Mouse (Mus musculus): ENCODE measurements at regions not wholly inside any gene's neighbourhood (a gene's known extent, or its start where the extent isn't known, plus 50 kb on each side); places are given as distances from the start of the nearest gene placed in this dataset.

DNA sequence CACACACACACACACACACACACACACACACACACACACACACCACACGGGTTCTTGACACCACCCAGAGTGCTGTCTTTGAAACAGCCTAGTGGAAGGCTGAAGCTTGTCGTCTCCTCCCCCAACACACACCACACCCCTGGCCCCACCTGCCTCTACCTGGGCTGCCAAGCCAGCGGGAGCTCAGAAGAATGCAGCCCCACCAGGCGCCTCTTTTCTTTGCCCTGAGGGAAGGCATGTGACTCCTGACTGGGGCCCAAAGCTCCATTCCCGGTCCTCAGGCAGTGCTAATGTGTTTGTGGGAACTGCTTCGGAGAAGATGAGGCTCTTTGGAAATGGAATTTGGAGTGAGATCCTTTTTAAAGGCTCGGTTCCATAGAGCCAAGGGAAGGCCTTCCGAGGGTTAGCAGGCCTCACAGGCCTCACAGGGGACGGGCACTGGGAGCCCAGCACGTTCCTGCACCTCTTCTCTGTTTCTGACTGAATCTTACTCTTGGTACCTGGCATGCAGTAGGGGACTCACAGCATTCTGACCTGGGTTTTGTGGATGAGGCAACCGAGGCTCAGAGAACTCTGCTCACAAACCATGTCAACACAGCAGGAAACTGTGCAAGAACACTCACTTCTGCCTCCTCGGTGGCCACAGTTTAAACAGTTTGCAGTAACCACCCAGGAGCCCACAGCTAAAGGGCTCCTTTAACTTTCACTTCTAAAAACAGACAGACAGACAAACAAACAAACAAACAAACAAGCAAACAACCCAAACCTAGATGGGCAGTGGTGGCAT lies 106.4 kb downstream of the Cd24a start:
- 0 out of 2 replicates have a peak overlapping the region, but pooled peaks have one; percentile 5 for H3K4me2 ChIP-seq (ENCODE audit: low read depth, low read length)
- no peak overlapping the region for H3K9ac ChIP-seq (replicated peaks)
- H3K27me3 ChIP-seq (ENCODE audit: insufficient read depth, low read length), result no peaks in the 10 kb centered on the region
- H3K27ac ChIP-seq (ENCODE audit: low read depth), result peak overlapping the region; percentile 49
- H3K4me3 ChIP-seq (ENCODE audit: low read depth, low read length), result no peak overlapping the region
- TF ChIP-seq CTCF (IDR thresholded peaks at IDR 0.05; ENCODE audit: low read depth) (no peak), EP300 (IDR thresholded peaks at IDR 0.05; ENCODE audit: low read depth) (no peak)
- no peaks in the 10 kb centered on the region for H3K36me3 ChIP-seq (replicated peaks; ENCODE audit: insufficient read depth, low read length)
- no peaks in the 10 kb centered on the region for H3K9me3 ChIP-seq (ENCODE audit: low read length)
- no peak for DNase-seq
- peak; percentile 59 for ATAC-seq
- 59% methylated on average over 12 of the region's 12 CpGs for WGBS (ENCODE audit: insufficient replicate concordance)
- peaks cover 10% of the 10 kb centered on the region for H3K4me1 ChIP-seq (ENCODE audit: insufficient read depth)

DNA sequence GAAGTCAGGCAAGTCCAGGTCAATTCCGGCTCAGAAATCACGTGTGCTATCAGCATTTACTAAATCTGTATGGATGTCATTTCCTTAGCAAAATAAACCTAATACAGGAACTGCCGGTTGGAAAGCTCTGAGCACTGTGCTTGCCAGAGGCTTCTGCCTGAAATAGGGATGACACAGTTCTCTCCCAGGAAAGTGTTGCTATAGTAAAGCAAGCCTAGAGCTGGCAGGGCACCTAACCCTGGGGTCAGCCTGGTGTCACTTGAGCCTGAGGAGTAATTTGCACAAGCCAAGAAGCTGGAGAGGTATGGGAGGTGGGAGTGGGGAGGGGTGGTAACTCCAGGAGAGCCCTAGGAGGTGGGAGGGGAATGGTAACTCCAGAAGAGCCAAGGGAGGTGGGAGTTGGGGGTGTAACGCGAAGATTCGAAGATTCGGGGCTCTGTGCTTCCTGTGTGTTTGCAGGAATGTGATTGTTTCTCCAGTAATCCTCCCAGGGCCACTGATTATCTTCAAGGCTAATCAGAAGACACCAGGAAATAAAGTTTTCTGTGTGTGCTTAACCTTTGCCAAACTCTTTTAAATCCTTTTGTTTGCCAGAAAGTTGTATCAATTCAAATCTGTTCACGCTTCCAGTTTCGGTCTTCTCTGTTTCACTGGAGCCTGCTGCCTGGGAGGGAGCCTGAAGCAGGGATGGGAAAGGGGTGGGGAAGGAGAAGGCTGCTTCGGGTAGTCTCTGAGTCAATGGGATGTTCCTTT lies 111.3 kb downstream of the Cd24a start:
- 0 out of 2 replicates have a peak overlapping the region, but pooled peaks have one; percentile 1 for H3K4me2 ChIP-seq (ENCODE audit: low read depth, low read length)
- H3K27me3 ChIP-seq (ENCODE audit: insufficient read depth, low read length), result no peaks in the 10 kb centered on the region
- H3K9ac ChIP-seq (replicated peaks), result no peak overlapping the region
- ATAC-seq (no peak), DNase-seq (no peak)
- no peak for TF ChIP-seq CTCF (IDR thresholded peaks at IDR 0.05; ENCODE audit: low read depth)
- no peak for TF ChIP-seq EP300 (IDR thresholded peaks at IDR 0.05; ENCODE audit: low read depth)
- H3K4me1 ChIP-seq (ENCODE audit: insufficient read depth), result peaks cover 19% of the 10 kb centered on the region
- H3K4me3 ChIP-seq (ENCODE audit: low read depth, low read length), result no peak overlapping the region
- no peaks in the 10 kb centered on the region for H3K36me3 ChIP-seq (replicated peaks; ENCODE audit: insufficient read depth, low read length)
- WGBS (ENCODE audit: insufficient replicate concordance), result 31% methylated on average over 10 of the region's 10 CpGs
- H3K27ac ChIP-seq (ENCODE audit: low read depth), result no peak overlapping the region
- H3K9me3 ChIP-seq (ENCODE audit: low read length), result no peaks in the 10 kb centered on the region

DNA sequence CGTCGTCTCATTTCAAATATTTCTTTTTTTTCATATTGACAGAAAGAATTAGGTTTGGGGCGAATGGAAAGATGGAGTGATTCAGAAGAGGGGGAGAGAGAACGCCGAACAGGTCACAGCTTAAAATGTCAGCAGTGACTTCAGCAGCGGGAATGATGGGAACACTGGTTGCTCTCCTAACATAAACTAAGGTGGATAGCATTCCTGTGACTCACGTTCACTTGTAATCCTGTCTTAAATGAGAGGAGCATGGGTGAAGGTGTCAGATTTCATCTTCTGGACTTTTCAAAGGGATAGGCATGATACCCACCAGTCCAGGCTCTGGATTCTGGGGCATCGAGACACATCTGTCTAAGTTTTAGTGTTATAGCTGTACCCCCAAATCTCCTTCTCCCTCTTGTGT lies 111.8 kb downstream of the Cd24a start:
- Histone ChIP-seq H3K36me3 (replicated peaks; ENCODE audit: insufficient read depth, low read length) (no peaks in the 10 kb centered on the region), H3K4me3 (ENCODE audit: low read depth, low read length) (no peak overlapping the region), H3K9ac (replicated peaks) (no peak overlapping the region), H3K4me1 (ENCODE audit: insufficient read depth) (peaks cover 21% of the 10 kb centered on the region), H3K9me3 (ENCODE audit: low read length) (no peaks in the 10 kb centered on the region), H3K4me2 (ENCODE audit: low read depth, low read length) (0 out of 2 replicates have a peak overlapping the region, but pooled peaks have one; percentile 1), H3K27ac (ENCODE audit: low read depth) (no peak overlapping the region), H3K27me3 (ENCODE audit: insufficient read depth, low read length) (no peaks in the 10 kb centered on the region)
- no peak for DNase-seq
- TF ChIP-seq EP300 (IDR thresholded peaks at IDR 0.05; ENCODE audit: low read depth), result no peak
- no peak for TF ChIP-seq CTCF (IDR thresholded peaks at IDR 0.05; ENCODE audit: low read depth)
- ATAC-seq, result no peak
- 50% methylated on average over 8 of the region's 8 CpGs for WGBS (ENCODE audit: insufficient replicate concordance)

DNA sequence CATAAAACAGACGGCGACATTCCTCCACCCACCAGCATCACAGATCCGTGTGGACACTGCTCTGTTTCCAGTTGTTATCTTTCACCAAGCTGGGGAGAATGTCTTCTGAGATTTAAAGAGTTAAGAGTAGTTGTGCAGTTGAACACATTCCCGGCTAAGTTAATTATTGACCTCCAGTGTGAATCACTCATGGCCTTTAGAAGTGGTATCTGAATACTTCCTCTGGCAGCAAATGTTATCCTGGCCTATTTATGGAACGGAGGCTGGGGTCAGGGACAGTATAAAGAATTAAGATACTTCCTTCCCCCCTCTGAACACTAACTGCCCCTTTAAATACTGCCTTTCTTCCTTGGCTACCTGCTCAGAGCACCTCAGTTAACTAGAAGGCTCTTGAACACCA lies 115.9 kb downstream of the Cd24a start:
- TF ChIP-seq CTCF (IDR thresholded peaks at IDR 0.05; ENCODE audit: low read depth) (no peak), EP300 (IDR thresholded peaks at IDR 0.05; ENCODE audit: low read depth) (no peak)
- peak overlapping the region; percentile 56 for H3K27ac ChIP-seq (ENCODE audit: low read depth)

DNA sequence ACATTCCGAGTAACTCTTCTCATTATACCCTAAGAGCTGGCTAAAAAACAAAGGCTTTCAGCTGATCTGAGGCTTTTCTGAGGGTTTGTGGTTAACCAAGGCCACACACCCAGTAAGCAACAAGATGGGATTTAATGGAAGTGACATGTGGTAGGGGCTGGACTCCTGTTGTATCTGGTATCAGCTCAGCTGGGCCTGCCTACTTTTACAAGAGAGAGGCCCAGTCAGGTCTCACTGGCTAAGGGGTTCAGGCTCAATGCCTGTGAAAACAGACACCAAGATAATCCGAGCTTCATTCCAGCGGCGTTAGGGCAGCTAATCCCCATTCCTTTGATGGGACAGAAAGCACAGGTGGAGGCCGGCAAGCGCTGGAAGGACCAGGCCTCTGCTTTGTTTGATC lies 116.4 kb downstream of the Cd24a start:
- no peak for DNase-seq
- ATAC-seq, result no peak
- Histone ChIP-seq H3K27ac (ENCODE audit: low read depth) (peak overlapping the region; percentile 56), H3K27me3 (ENCODE audit: insufficient read depth, low read length) (no peaks in the 10 kb centered on the region), H3K9me3 (ENCODE audit: low read length) (no peaks in the 10 kb centered on the region), H3K4me2 (ENCODE audit: low read depth, low read length) (no peak overlapping the region), H3K4me3 (ENCODE audit: low read depth, low read length) (no peak overlapping the region), H3K36me3 (replicated peaks; ENCODE audit: insufficient read depth, low read length) (no peaks in the 10 kb centered on the region), H3K4me1 (ENCODE audit: insufficient read depth) (peaks cover 16% of the 10 kb centered on the region), H3K9ac (replicated peaks) (no peak overlapping the region)
- TF ChIP-seq CTCF (IDR thresholded peaks at IDR 0.05; ENCODE audit: low read depth) (no peak), EP300 (IDR thresholded peaks at IDR 0.05; ENCODE audit: low read depth) (no peak)
- 40% methylated on average over 6 of the region's 6 CpGs for WGBS (ENCODE audit: insufficient replicate concordance)

More for the DNA sequence above, 115.9 kb downstream of the Cd24a start:
- Histone ChIP-seq H3K9ac (replicated peaks) (no peak overlapping the region), H3K9me3 (ENCODE audit: low read length) (no peaks in the 10 kb centered on the region), H3K27me3 (ENCODE audit: insufficient read depth, low read length) (no peaks in the 10 kb centered on the region), H3K36me3 (replicated peaks; ENCODE audit: insufficient read depth, low read length) (no peaks in the 10 kb centered on the region), H3K4me3 (ENCODE audit: low read depth, low read length) (no peak overlapping the region), H3K4me1 (ENCODE audit: insufficient read depth) (peaks cover 16% of the 10 kb centered on the region), H3K4me2 (ENCODE audit: low read depth, low read length) (no peak overlapping the region)
- DNase-seq (no peak), ATAC-seq (peak; percentile 64; the same call in 1 of the 2 replicates)
- 44% methylated on average over 5 of the region's 5 CpGs for WGBS (ENCODE audit: insufficient replicate concordance)

DNA sequence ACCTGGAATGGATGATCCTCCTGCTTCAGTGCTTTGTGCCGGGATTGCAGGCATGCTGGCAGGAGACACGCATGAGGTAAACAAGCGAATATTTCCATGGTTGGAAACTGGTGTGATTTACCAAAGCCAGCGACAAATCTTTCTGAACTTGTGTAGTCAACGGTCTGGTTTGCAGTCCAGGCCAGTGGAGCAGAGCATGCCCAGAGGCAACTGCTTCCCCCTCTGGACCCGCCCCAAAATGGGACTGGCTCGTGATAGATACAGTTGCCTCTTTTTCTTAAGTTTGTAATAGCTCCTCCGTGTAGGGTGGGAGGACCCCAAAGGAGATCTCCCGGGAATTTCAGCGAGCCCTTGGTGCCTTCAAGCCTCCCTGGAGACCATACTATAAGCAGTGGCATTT lies 117.4 kb downstream of the Cd24a start:
- Histone ChIP-seq H3K4me1 (ENCODE audit: insufficient read depth) (peaks cover 18% of the 10 kb centered on the region), H3K27me3 (ENCODE audit: insufficient read depth, low read length) (no peaks in the 10 kb centered on the region), H3K4me3 (ENCODE audit: low read depth, low read length) (no peak overlapping the region), H3K9ac (replicated peaks) (no peak overlapping the region), H3K27ac (ENCODE audit: low read depth) (no peak overlapping the region), H3K9me3 (ENCODE audit: low read length) (no peaks in the 10 kb centered on the region), H3K36me3 (replicated peaks; ENCODE audit: insufficient read depth, low read length) (no peaks in the 10 kb centered on the region), H3K4me2 (ENCODE audit: low read depth, low read length) (no peak overlapping the region)
- WGBS (ENCODE audit: insufficient replicate concordance), result 73% methylated on average over 10 of the region's 10 CpGs
- ATAC-seq, result no peak
- no peak for TF ChIP-seq EP300 (IDR thresholded peaks at IDR 0.05; ENCODE audit: low read depth)
- TF ChIP-seq CTCF (IDR thresholded peaks at IDR 0.05; ENCODE audit: low read depth), result no peak
- no peak for DNase-seq
